Mouse (Mus musculus) c-Kit-positive CD71-positive TER-119-positive erythroid progenitor cells, embryonic 14.5 days (primary cell): ENCODE results near the gene Col20a1.
A peak's percentile ranks its signal among the peaks of the same experiment; 100 is the strongest.

ENCODE experiments used
- DNase-seq: peaks from one replicate; pipeline ENCODE4 v3.0.0-alpha.2; 2013; ENCODE audit warnings: low spot score

Col20a1 gene

GRCm38 (mm10) chr2:180994360-180994759 lies 8.0 kb downstream of the Col20a1 start:
- DNase-seq = no peak

- no peak for DNase-seq
These were observed 9.1 kb downstream of the Col20a1 start for GRCm38 (mm10) chr2:180995457-180995856.

- peak; percentile 17 for DNase-seq
These were observed 10.1 kb downstream of the Col20a1 start for GRCm38 (mm10) chr2:180996436-180996835.

GRCm38 (mm10) chr2:180996905-180997304 lies 10.6 kb downstream of the Col20a1 start:
- DNase-seq = no peak

- DNase-seq = no peak
These were observed 20.7 kb downstream of the Col20a1 start for GRCm38 (mm10) chr2:181007054-181007453.

- DNase-seq = no peak
These were observed 22.0 kb downstream of the Col20a1 start for GRCm38 (mm10) chr2:181008339-181008738.

- no peak for DNase-seq
These were observed 45.1 kb downstream of the Col20a1 start for GRCm38 (mm10) chr2:181031406-181031934.

- no peak for DNase-seq
These were observed 46.1 kb downstream of the Col20a1 start for GRCm38 (mm10) chr2:181032407-181032806.

GRCm38 (mm10) chr2:181033310-181033709 lies 47.0 kb downstream of the Col20a1 start:
- no peak for DNase-seq

GRCm38 (mm10) chr2:181035186-181035585 lies 48.9 kb downstream of the Col20a1 start:
- no peak for DNase-seq

- DNase-seq = no peak
These were observed 50.2 kb downstream of the Col20a1 start for GRCm38 (mm10) chr2:181036561-181036960.

GRCm38 (mm10) chr2:181038644-181039355 lies 52.5 kb downstream of the Col20a1 start:
- DNase-seq = no peak

- no peak for DNase-seq
These were observed 53.0 kb downstream of the Col20a1 start for GRCm38 (mm10) chr2:181039356-181039680.

GRCm38 (mm10) chr2:181041941-181042340 lies 55.6 kb downstream of the Col20a1 start:
- DNase-seq = no peak

- DNase-seq = no peak
These were observed 56.0 kb downstream of the Col20a1 start for GRCm38 (mm10) chr2:181042376-181042775.

- no peak for DNase-seq
These were observed 57.1 kb downstream of the Col20a1 start, which contains the start of gene Chrna4 for GRCm38 (mm10) chr2:181043437-181043836. Gene Chrna4 (minus strand): TSS chr2:181043546.

GRCm38 (mm10) chr2:181044001-181044400 lies 57.7 kb downstream of the Col20a1 start:
- DNase-seq = no peak

- DNase-seq = no peak
These were observed 62.1 kb downstream of the Col20a1 start for GRCm38 (mm10) chr2:181048252-181048945.

- DNase-seq = no peak
These were observed 62.7 kb downstream of the Col20a1 start for GRCm38 (mm10) chr2:181048986-181049385.

- no peak for DNase-seq
These were observed 65.8 kb downstream of the Col20a1 start for GRCm38 (mm10) chr2:181052171-181052570.

- no peak for DNase-seq
These were observed 71.0 kb downstream of the Col20a1 start for GRCm38 (mm10) chr2:181057341-181057740.

- DNase-seq = no peak
These were observed 71.9 kb downstream of the Col20a1 start for GRCm38 (mm10) chr2:181058193-181058592.

GRCm38 (mm10) chr2:181060127-181060526 lies 73.8 kb downstream of the Col20a1 start:
- DNase-seq = peak; percentile 55
